Mouse (Mus musculus): ENCODE data around the gene Lrrtm1.

Gene Lrrtm1

GRCm38 (mm10) chr6:77306796-77307195 is 64.3 kb downstream of the Lrrtm1 start:
- in situ Hi-C loops (cut with MboI, MseI) = no loop called here
